Mouse (Mus musculus) ES-E14 (cell line): Measurements from ENCODE around the gene Irf4.

Experiments used
- ZC3H11A ChIP-seq: IDR thresholded peaks from 2 replicates; pipeline ENCODE4 v1.6.1; 2012; ENCODE audit warnings: low read depth, mild to moderate bottlenecking, inconsistent platforms, low read length, borderline replicate concordance
- ZNF384 ChIP-seq: IDR thresholded peaks from 2 replicates; pipeline ENCODE4 v1.6.1; 2012; ENCODE audit warnings: low read depth, low read length, inconsistent platforms

GRCm38 (mm10) chr13:30792308-30792707 lies 43.3 kb downstream of the Irf4 start:
- TF ChIP-seq ZNF384 (no peak), ZC3H11A (no peak)
